8 mouse cellular contexts compared by ENCODE assay signal in genomic region chr2:80638364-80639241, GRCm38 (mm10). TPM values are rescaled to one million over a fixed set of nuclear protein-coding genes. Genes with fewer than 3 reads are reported as not detected.
DNase-seq lines count a peak whose midpoint lies in the region; ATAC-seq and TF ChIP-seq lines count a peak whose summit lies in the region.

No protein-coding gene starts in this region.

- H3K4me3 ChIP-seq in MEL (ENCODE audit: control insufficient read depth in 1 of 2, insufficient read depth in 1 of 2, low read depth in 2 of 2, low read length in 2 of 2) = peak overlapping the region; percentile 87 to 91
- H3K4me3 ChIP-seq in cerebellum, adult 2 months (replicated peaks; ENCODE audit: insufficient read depth, low read depth, low read length) = peak overlapping the region; percentile 90
- peak overlapping the region; percentile 65 for H3K4me3 ChIP-seq in forebrain, postnatal 0 days (ENCODE audit: low read depth, low read length)
- H3K4me3 ChIP-seq in lung, embryonic 16.5 days (ENCODE audit: low read length) = peak overlapping the region; percentile 63

- ATAC-seq in forebrain, postnatal 0 days = peak; percentile 99
- peak; percentile 95 to 98 for ATAC-seq in hematopoietic stem cell, adult 5-6 weeks (replicated peaks in 1 of 2; ENCODE audit: insufficient read depth in 1 of 2, low FRiP score in 2 of 2, low TSS enrichment in 1 of 2, low read depth in 1 of 2, poor library complexity in 2 of 2, severe bottlenecking in 2 of 2)
- ATAC-seq in lung, embryonic 16.5 days (ENCODE audit: low read depth) = peak; percentile 98

- H3K79me2 ChIP-seq in MEL (ENCODE audit: control insufficient read depth, insufficient read depth, low read length, poor library complexity) = peaks cover 29% of the 10 kb centered on the region

- WGBS in cerebellum, adult 2 months = under 1% methylated on average over 45 of the region's 45 CpGs
- WGBS in forebrain, postnatal 0 days = under 1% methylated on average over 45 of the region's 45 CpGs
- WGBS in lung, embryonic 16.5 days = under 1% methylated on average over 45 of the region's 45 CpGs

- no peaks in the 10 kb centered on the region for H3K27me3 ChIP-seq in MEL (ENCODE audit: control insufficient read depth in 1 of 2, insufficient read depth in 2 of 2, low read length in 2 of 2)
- no peaks in the 10 kb centered on the region for H3K27me3 ChIP-seq in cerebellum, adult 2 months (ENCODE audit: control insufficient read depth, insufficient read depth, low read length)
- H3K27me3 ChIP-seq in forebrain, postnatal 0 days (ENCODE audit: insufficient read depth, low read length) = no peaks in the 10 kb centered on the region
- H3K27me3 ChIP-seq in lung, embryonic 16.5 days (ENCODE audit: control insufficient read depth, insufficient read depth, low read depth, low read length) = no peaks in the 10 kb centered on the region

- no peaks in the 10 kb centered on the region for H3K9me3 ChIP-seq in MEL (replicated peaks; ENCODE audit: insufficient read depth, low read length)
- H3K9me3 ChIP-seq in forebrain, postnatal 0 days (ENCODE audit: low read length) = no peaks in the 10 kb centered on the region
- H3K9me3 ChIP-seq in lung, embryonic 16.5 days (ENCODE audit: control insufficient read depth, low read length) = no peaks in the 10 kb centered on the region

- peaks cover 5 to 10% of the 10 kb centered on the region in 2 experiments; a peak in 3 of 4 replicates for H3K4me1 ChIP-seq in MEL (ENCODE audit: control insufficient read depth in 1 of 2, insufficient read depth in 2 of 2, low read length in 2 of 2)
- H3K4me1 ChIP-seq in cerebellum, adult 2 months (ENCODE audit: control insufficient read depth, insufficient read depth, low read length) = peaks cover 6% of the 10 kb centered on the region; the same call in 1 of the 2 replicates
- H3K4me1 ChIP-seq in forebrain, postnatal 0 days (ENCODE audit: insufficient read depth) = 0 out of 2 replicates have a peak, but pooled peaks cover 9% of the 10 kb centered on the region
- H3K4me1 ChIP-seq in lung, embryonic 16.5 days (replicated peaks; ENCODE audit: control insufficient read depth, insufficient read depth, low read length) = peaks cover 5% of the 10 kb centered on the region

- peaks cover 15 to 19% of the 10 kb centered on the region in 2 experiments for H3K36me3 ChIP-seq in MEL (ENCODE audit: control insufficient read depth in 1 of 2, insufficient read depth in 2 of 2, low read length in 2 of 2)
- peaks cover 3% of the 10 kb centered on the region; the same call in 1 of the 2 replicates for H3K36me3 ChIP-seq in forebrain, postnatal 0 days (ENCODE audit: insufficient read depth)
- peaks cover 7% of the 10 kb centered on the region for H3K36me3 ChIP-seq in lung, embryonic 16.5 days (ENCODE audit: control insufficient read depth, insufficient read depth, low read length)

- peak; percentile 47 to 77; a peak in 2 of 4 replicates for TF ChIP-seq POLR2A in MEL (IDR thresholded peaks at IDR 0.05; ENCODE audit: control insufficient read depth in 1 of 2, insufficient read depth in 1 of 2, low read depth in 1 of 2, low read length in 2 of 2, poor library complexity in 1 of 2)
- no peak for TF ChIP-seq POLR2A in cerebellum, adult 2 months (IDR thresholded peaks at IDR 0.05; ENCODE audit: borderline replicate concordance, insufficient read depth, low read length)

- TF ChIP-seq EP300 in MEL (IDR thresholded peaks at IDR 0.05; ENCODE audit: low read depth in 1 of 2, low read length in 2 of 2) = no peak

- peak overlapping the region; percentile 92 for H3K9ac ChIP-seq in MEL (ENCODE audit: control insufficient read depth, low read depth, low read length, poor library complexity, severe bottlenecking)
- H3K9ac ChIP-seq in forebrain, postnatal 0 days = peak overlapping the region; percentile 60
- peak overlapping the region; percentile 71 for H3K9ac ChIP-seq in lung, embryonic 16.5 days (ENCODE audit: low read length)

- DNase-seq in MEL (ENCODE audit: low read depth, low spot score) = peak; percentile 95
- DNase-seq in cerebellum, adult 2 months = peak; percentile 90 to 96
- peak; percentile 97 for DNase-seq in forebrain, postnatal 0 days
- DNase-seq in layer of hippocampus, adult 9-10 months (ENCODE audit: low spot score) = peak; percentile 93
- peak; percentile 89 for DNase-seq in ovary, postnatal 10 days (ENCODE audit: low spot score)
- peak; percentile 74 to 86 for DNase-seq in thymus, postnatal 10 days (ENCODE audit: low spot score in 2 of 2)

- TF ChIP-seq RAD21 in MEL (IDR thresholded peaks at IDR 0.05; ENCODE audit: low read depth, low read length) = no peak

- peak overlapping the region; percentile 58 for H3K4me2 ChIP-seq in forebrain, postnatal 0 days (ENCODE audit: low read depth)
- H3K4me2 ChIP-seq in lung, embryonic 16.5 days (ENCODE audit: low read depth, low read length) = peak overlapping the region; percentile 74

- peak overlapping the region; percentile 75 for H3K27ac ChIP-seq in MEL (ENCODE audit: control insufficient read depth, low read depth, low read length)
- H3K27ac ChIP-seq in cerebellum, adult 2 months (ENCODE audit: insufficient read depth, low read length) = peak overlapping the region; percentile 61; the same call in 1 of the 2 replicates
- peak overlapping the region; percentile 77 for H3K27ac ChIP-seq in forebrain, postnatal 0 days (ENCODE audit: low read depth, low read length)
- no peak overlapping the region; the same call in 1 of the 2 replicates for H3K27ac ChIP-seq in lung, embryonic 16.5 days (ENCODE audit: low read length)

- no peak for TF ChIP-seq CTCF in MEL (IDR thresholded peaks at IDR 0.05 in 2 of 3, conservative IDR thresholded peaks at IDR 0.05 in 1 of 3; ENCODE audit: control insufficient read depth in 1 of 3, insufficient read depth in 1 of 3, low read depth in 2 of 3, low read length in 3 of 3, poor library complexity in 1 of 3, severe bottlenecking in 1 of 3)
- TF ChIP-seq CTCF in cerebellum, adult 2 months (IDR thresholded peaks at IDR 0.05; ENCODE audit: borderline replicate concordance, insufficient read depth, low read depth, low read length) = no peak
- no peak for TF ChIP-seq CTCF in forebrain, postnatal 0 days (IDR thresholded peaks at IDR 0.05; ENCODE audit: low read depth)

TF ChIP-seq in MEL, 35 proteins besides CTCF, POLR2A, EP300 and RAD21 (continues in another document):
- TF ChIP-seq NRF1 (IDR thresholded peaks at IDR 0.05; ENCODE audit: insufficient read depth, low read depth, low read length, poor library complexity, severe bottlenecking) = peak; percentile 81
- no peak for TF ChIP-seq USF2 (IDR thresholded peaks at IDR 0.05; ENCODE audit: borderline replicate concordance in 1 of 2, insufficient read depth in 1 of 2, low read depth in 1 of 2, low read length in 2 of 2)
- 0 out of 2 replicates have a peak, but pooled peaks have one; percentile 13 for TF ChIP-seq ETS1 (IDR thresholded peaks at IDR 0.05; ENCODE audit: low read depth, low read length)
- TF ChIP-seq UBTF (IDR thresholded peaks at IDR 0.05; ENCODE audit: borderline replicate concordance, insufficient read depth, low read depth, low read length) = no peak
- TF ChIP-seq POLR2AphosphoS2 (IDR thresholded peaks at IDR 0.05; ENCODE audit: low read length) = peak; percentile 78; the same call in 1 of the 2 replicates
- TF ChIP-seq ELF1 (IDR thresholded peaks at IDR 0.05; ENCODE audit: low read depth, low read length) = peak; percentile 83
- TF ChIP-seq USF1 (IDR thresholded peaks at IDR 0.05; ENCODE audit: low read depth, low read length) = 0 out of 2 replicates have a peak, but pooled peaks have one; percentile 33
- TF ChIP-seq MAZ (IDR thresholded peaks at IDR 0.05; ENCODE audit: low read depth, low read length) = no peak
- no peak for TF ChIP-seq TAL1 (IDR thresholded peaks at IDR 0.05; ENCODE audit: low read length)
- no peak for TF ChIP-seq ZMIZ1 (IDR thresholded peaks at IDR 0.05; ENCODE audit: low read depth, low read length)
- peak; percentile 93 for TF ChIP-seq HCFC1 (IDR thresholded peaks at IDR 0.05; ENCODE audit: low read depth, low read length)
- TF ChIP-seq MYB (IDR thresholded peaks at IDR 0.05; ENCODE audit: low read depth, low read length) = no peak
- peak; percentile 86 for TF ChIP-seq KAT2A (conservative IDR thresholded peaks at IDR 0.05; ENCODE audit: low read depth, low read length)
- peak; percentile 84 for TF ChIP-seq NELFE (IDR thresholded peaks at IDR 0.05; ENCODE audit: low read depth, low read length)
- TF ChIP-seq MXI1 (IDR thresholded peaks at IDR 0.05; ENCODE audit: low read depth, low read length) = peak; percentile 82

RNA-seq across cellular contexts. Expression of gene Nup35, which starts 21.6 kb away (rescaled TPM):
- total RNA-seq in MEL (2012; rRNA removed) = 49.6 and 51.5 TPM in 2 replicates
- polyA plus RNA-seq in MEL (2012; ENCODE audit: insufficient read depth in 1 of 2, insufficient read length in 2 of 2, low read depth in 1 of 2, low replicate concordance in 2 of 2, missing spikeins in 1 of 2) = 10 to 100 TPM in 1 of 2 experiments, not detected in 1; 36.1 TPM
- 27.1 and 29.9 TPM in 2 replicates for polyA plus RNA-seq in cerebellum, adult 2 months (2012; rRNA removed)
- total RNA-seq in forebrain, postnatal 0 days (2014; rRNA removed) = 46.1 and 49.2 TPM in 2 replicates
- 30.0 and 33.8 TPM in 2 replicates for polyA plus RNA-seq in forebrain, postnatal 0 days (2015; fragmentation: Nextera tagmentation; extraction: Ambion mirVana)
- 31.3 and 37.9 TPM in 2 replicates for total RNA-seq in hematopoietic stem cell, adult 5-6 weeks (2017)
- 47.3 and 53.1 TPM in 2 replicates for polyA plus RNA-seq in lung, embryonic 16.5 days (2015; fragmentation: Nextera tagmentation; extraction: Ambion mirVana)

RNA-seq across cellular contexts. Expression of gene Dusp19, which starts 21.8 kb away (rescaled TPM):
- 14.8 and 14.9 TPM in 2 replicates for total RNA-seq in MEL (2012; rRNA removed)
- polyA plus RNA-seq in MEL (2012; ENCODE audit: insufficient read depth in 1 of 2, insufficient read length in 2 of 2, low read depth in 1 of 2, low replicate concordance in 2 of 2, missing spikeins in 1 of 2) = 10 to 100 TPM in 1 of 2 experiments, not detected in 1; 16.1 TPM
- 16.1 and 16.4 TPM in 2 replicates for polyA plus RNA-seq in cerebellum, adult 2 months (2012; rRNA removed)
- total RNA-seq in forebrain, postnatal 0 days (2014; rRNA removed) = 20.2 and 20.5 TPM in 2 replicates
- 9.6 and 10.5 TPM in 2 replicates for polyA plus RNA-seq in forebrain, postnatal 0 days (2015; fragmentation: Nextera tagmentation; extraction: Ambion mirVana)
- 5.9 and 14.4 TPM in 2 replicates for total RNA-seq in hematopoietic stem cell, adult 5-6 weeks (2017)
- 15.6 and 17.3 TPM in 2 replicates for polyA plus RNA-seq in lung, embryonic 16.5 days (2015; fragmentation: Nextera tagmentation; extraction: Ambion mirVana)

RNA-seq across cellular contexts. Expression of gene Nckap1, which starts 57.4 kb away (rescaled TPM):
- 5.9 and 6.3 TPM in 2 replicates for total RNA-seq in MEL (2012; rRNA removed)
- polyA plus RNA-seq in MEL (2012; ENCODE audit: insufficient read depth in 1 of 2, insufficient read length in 2 of 2, low read depth in 1 of 2, low replicate concordance in 2 of 2, missing spikeins in 1 of 2) = 1 to 10 TPM in 1 of 2 experiments, not detected in 1; 7.1 TPM
- 173 and 177 TPM in 2 replicates for polyA plus RNA-seq in cerebellum, adult 2 months (2012; rRNA removed)
- 154 and 178 TPM in 2 replicates for total RNA-seq in forebrain, postnatal 0 days (2014; rRNA removed)
- polyA plus RNA-seq in forebrain, postnatal 0 days (2015; fragmentation: Nextera tagmentation; extraction: Ambion mirVana) = 67.6 and 90.0 TPM in 2 replicates
- 7.3 and 12.7 TPM in 2 replicates for total RNA-seq in hematopoietic stem cell, adult 5-6 weeks (2017)
- polyA plus RNA-seq in lung, embryonic 16.5 days (2015; fragmentation: Nextera tagmentation; extraction: Ambion mirVana) = 42.1 and 48.6 TPM in 2 replicates
